Mouse (Mus musculus): Measurements from ENCODE around the gene Hrasls. TPM values are rescaled to one million over a fixed set of nuclear protein-coding genes. Genes with fewer than 3 reads are reported as not detected.

The Hrasls gene
- polyA plus RNA-seq, 1 experiment from 2014 or later, result not detected

GRCm38 (mm10) chr16:29216395-29217295 is 7.2 kb downstream of the Hrasls start:
- 80% methylated on average over 5 of the region's 5 CpGs for WGBS (ENCODE audit: missing documents)

DNA sequence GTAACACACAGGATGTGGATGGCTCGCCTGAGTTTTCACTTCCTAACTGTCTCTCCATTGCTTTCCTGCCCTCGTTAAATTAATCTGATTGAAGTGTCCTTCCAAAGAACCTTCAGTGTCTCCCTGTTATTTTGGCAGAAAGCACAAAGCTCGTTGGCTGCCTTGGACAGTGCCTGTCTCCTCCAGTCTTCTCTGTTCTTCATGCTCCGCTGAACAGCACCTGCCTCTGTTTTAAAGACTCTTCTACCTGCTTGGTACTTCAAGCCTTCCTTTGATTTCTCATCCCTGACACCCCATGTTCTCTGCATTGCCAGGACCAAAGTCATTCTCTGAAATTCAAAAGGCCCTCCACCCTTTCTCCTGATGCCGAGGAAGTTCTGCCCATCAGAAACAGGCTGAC is 26.5 kb downstream of the Hrasls start:
- no peak overlapping the region for H3K4me3 ChIP-seq (ENCODE audit: inconsistent target)
- H3K79me2 ChIP-seq (ENCODE audit: inconsistent target), result no peaks in the 10 kb centered on the region
- H3K27ac ChIP-seq, result no peak overlapping the region
- H3K36me3 ChIP-seq (ENCODE audit: inconsistent target), result no peaks in the 10 kb centered on the region
- 75% methylated on average over 5 of the region's 5 CpGs for WGBS (ENCODE audit: missing documents)

More at GRCm38 (mm10) chr16:29216395-29217295, 7.2 kb downstream of the Hrasls start:
- Histone ChIP-seq H3K36me3 (ENCODE audit: inconsistent target) (no peaks in the 10 kb centered on the region), H3K4me3 (ENCODE audit: inconsistent target) (no peak overlapping the region), H3K27ac (no peak overlapping the region), H3K79me2 (ENCODE audit: inconsistent target) (no peaks in the 10 kb centered on the region)

DNA sequence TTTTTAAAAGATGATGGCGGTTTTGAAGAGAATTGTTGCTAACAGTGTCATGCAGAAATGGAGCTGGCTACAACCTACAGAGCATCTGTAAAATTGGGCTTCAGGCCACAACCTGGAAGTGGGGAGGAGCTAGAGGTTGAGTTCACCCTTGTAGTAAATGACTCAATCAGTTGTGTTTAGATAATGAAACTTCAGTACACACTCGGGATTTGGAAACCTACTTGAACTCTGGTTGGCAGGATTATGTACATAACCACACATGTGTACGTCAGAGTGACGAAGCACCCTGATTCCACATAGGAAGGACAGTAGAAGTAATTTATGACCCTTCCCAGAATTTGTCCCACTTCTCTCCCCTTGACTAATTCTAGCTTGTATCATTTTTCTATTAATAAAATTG is 44.8 kb downstream of the Hrasls start:
- H3K79me2 ChIP-seq (ENCODE audit: inconsistent target), result no peaks in the 10 kb centered on the region
- no peak overlapping the region for H3K27ac ChIP-seq
- whole genome bisulfite sequencing (ENCODE audit: missing documents), result 84% methylated on average over 4 of the region's 4 CpGs
- no peaks in the 10 kb centered on the region for H3K36me3 ChIP-seq (ENCODE audit: inconsistent target)
- no peak overlapping the region for H3K4me3 ChIP-seq (ENCODE audit: inconsistent target)

Other genes starting within 250 kb of the Hrasls start
- not detected in 3 replicates for gene Atp13a5, start 169.0 kb downstream of the Hrasls start, polyA plus RNA-seq (2018)